Mouse (Mus musculus) ES-E14 (cell line): ENCODE measurements at regions not wholly inside any gene's neighbourhood (a gene's known extent, or its start where the extent isn't known, plus 50 kb on each side); places are given as distances from the start of the nearest gene placed in this dataset.

Experiments used
- DNase-seq: peaks from one replicate; pipeline ENCODE4 v3.0.0-alpha.2; 2013; ENCODE audit warnings: low read depth, low spot score
- H3K27ac ChIP-seq: 2 replicates; pipeline ENCODE4 v1.5.1; 2012; ENCODE audit warnings: low read depth, mild to moderate bottlenecking, low read length, moderate library complexity, mixed read lengths; ENCODE audit not compliant: poor library complexity, insufficient read depth, severe bottlenecking
- H3K36me3 ChIP-seq: 2 replicates; pipeline ENCODE4 v1.6.1; 2012; ENCODE audit warnings: mild to moderate bottlenecking, low read length, moderate library complexity, mixed read lengths; ENCODE audit not compliant: control insufficient read depth, poor library complexity, insufficient read depth, severe bottlenecking
- H3K4me1 ChIP-seq, 2 experiments: fragments of 150-350 bp in 1 of 2; sonication (generic) in 1 of 2; 2 replicates each; pipeline ENCODE4 v1.6.1; 2012; ENCODE audit warnings: low read length in 2 of 2, mild to moderate bottlenecking in 1 of 2, mixed read lengths in 1 of 2; ENCODE audit not compliant: control insufficient read depth in 2 of 2, insufficient read depth in 2 of 2, poor library complexity in 1 of 2
- H3K4me3 ChIP-seq, 2 experiments: fragments of 150-350 bp in 1 of 2; sonication (generic) in 1 of 2; 2 replicates each; pipeline ENCODE4 v1.5.1; 2012; ENCODE audit warnings: low read length in 2 of 2, low read depth in 1 of 2, mild to moderate bottlenecking in 1 of 2, mixed read lengths in 1 of 2; ENCODE audit not compliant: insufficient read depth in 1 of 2, poor library complexity in 1 of 2, severe bottlenecking in 1 of 2
- H3K9ac ChIP-seq: 2 replicates; pipeline ENCODE4 v1.6.1; 2012; ENCODE audit warnings: low read depth, mild to moderate bottlenecking, low read length, mixed read lengths; ENCODE audit not compliant: poor library complexity, insufficient read depth, severe bottlenecking
- H3K9me3 ChIP-seq: fragments of 150-350 bp; sonication (generic); 2 replicates; pipeline ENCODE4 v1.6.1; 2012; ENCODE audit warnings: low read depth, mild to moderate bottlenecking, low read length; ENCODE audit not compliant: control insufficient read depth, insufficient read depth
- CHD2 ChIP-seq: IDR thresholded peaks from 2 replicates; pipeline ENCODE4 v1.6.1; 2014; ENCODE audit warnings: mild to moderate bottlenecking, low read depth, low read length, inconsistent platforms
- HCFC1 ChIP-seq: IDR thresholded peaks from 2 replicates; pipeline ENCODE4 v1.6.1; 2012; ENCODE audit warnings: low read length, inconsistent platforms, borderline replicate concordance; ENCODE audit not compliant: insufficient read depth
- MAFK ChIP-seq: IDR thresholded peaks from 2 replicates; pipeline ENCODE4 v1.6.1; 2014; ENCODE audit warnings: mild to moderate bottlenecking, low read depth, low read length, inconsistent platforms; ENCODE audit not compliant: insufficient read depth
- ZC3H11A ChIP-seq: IDR thresholded peaks from 2 replicates; pipeline ENCODE4 v1.6.1; 2012; ENCODE audit warnings: low read depth, mild to moderate bottlenecking, inconsistent platforms, low read length, borderline replicate concordance
- ZNF384 ChIP-seq: IDR thresholded peaks from 2 replicates; pipeline ENCODE4 v1.6.1; 2012; ENCODE audit warnings: low read depth, low read length, inconsistent platforms
- in situ Hi-C, 2 experiments: fragments of 600-800 bp; cut with MboI; formaldehyde crosslinking; loops; one replicate each; pipeline ENCODE4 v1.15.1; 2025; ENCODE audit warnings: low sequenced_read_pairs in 2 of 2, inconsistent platforms in 1 of 2; ENCODE audit not compliant: unreplicated experiment in 2 of 2

- Histone ChIP-seq H3K4me1 (no peaks in the 10 kb centered on the region), H3K27ac (no peak overlapping the region), H3K9ac (no peak overlapping the region), H3K36me3 (no peaks in the 10 kb centered on the region), H3K9me3 (no peaks in the 10 kb centered on the region), H3K4me3 (no peak overlapping the region)
- DNase-seq, result no peak
- in situ Hi-C loops, result no loop called here
- TF ChIP-seq CHD2 (no peak), MAFK (no peak), HCFC1 (no peak), ZNF384 (no peak), ZC3H11A (no peak)
These were observed 493.9 kb downstream of the Otol1 start for GRCm38 (mm10) chr3:70500991-70501961.

- H3K4me1 ChIP-seq, result no peaks in the 10 kb centered on the region
- no peak for DNase-seq
- no peak for TF ChIP-seq MAFK
- TF ChIP-seq CHD2, result no peak
- no peak for TF ChIP-seq HCFC1
- no peak for TF ChIP-seq ZC3H11A
- no peak for TF ChIP-seq ZNF384
- no peaks in the 10 kb centered on the region for H3K36me3 ChIP-seq
- H3K9ac ChIP-seq, result no peak overlapping the region
- no peaks in the 10 kb centered on the region for H3K9me3 ChIP-seq
- in situ Hi-C loops, result no loop called here
- no peak overlapping the region for H3K27ac ChIP-seq
- no peak overlapping the region for H3K4me3 ChIP-seq
These were observed 526.3 kb downstream of the Otol1 start for GRCm38 (mm10) chr3:70533593-70534321.

- H3K27ac ChIP-seq, result no peak overlapping the region
- no peak overlapping the region for H3K4me3 ChIP-seq
- no peaks in the 10 kb centered on the region for H3K36me3 ChIP-seq
- no peaks in the 10 kb centered on the region for H3K9me3 ChIP-seq
- DNase-seq, result no peak
- H3K9ac ChIP-seq, result no peak overlapping the region
- TF ChIP-seq HCFC1, result no peak
- no peak for TF ChIP-seq ZNF384
- no peak for TF ChIP-seq MAFK
- no peak for TF ChIP-seq CHD2
- TF ChIP-seq ZC3H11A, result no peak
- in situ Hi-C loops, result no loop called here
- no peaks in the 10 kb centered on the region for H3K4me1 ChIP-seq
These were observed 527.7 kb downstream of the Otol1 start for GRCm38 (mm10) chr3:70535084-70535483.

- no peak overlapping the region for H3K27ac ChIP-seq
- TF ChIP-seq ZNF384 (no peak), MAFK (no peak), ZC3H11A (no peak), HCFC1 (no peak), CHD2 (no peak)
- no peak overlapping the region for H3K4me3 ChIP-seq
- no peak overlapping the region for H3K9ac ChIP-seq
- no peaks in the 10 kb centered on the region for H3K36me3 ChIP-seq
- no peaks in the 10 kb centered on the region for H3K4me1 ChIP-seq
- H3K9me3 ChIP-seq, result no peaks in the 10 kb centered on the region
- no peak for DNase-seq
- in situ Hi-C loops, result no loop called here
These were observed 536.5 kb downstream of the Otol1 start for GRCm38 (mm10) chr3:70543911-70544310.
